Mouse (Mus musculus): Measurements from ENCODE around the gene Ntm. TPM values are rescaled to one million over a fixed set of nuclear protein-coding genes. Genes with fewer than 3 reads are reported as not detected.
A peak's percentile ranks its signal among the peaks of the same experiment; 100 is the strongest.

Gene Ntm
- polyA plus RNA-seq, 2 experiments: 23.9 to 32.4 TPM

- Histone ChIP-seq H3K4me3 (replicated peaks; ENCODE audit: low read length) (peak overlapping the region; percentile 51), H3K27me3 (ENCODE audit: control insufficient read depth, insufficient read depth, low read length) (peaks cover 61% of the 10 kb centered on the region), H3K9me3 (ENCODE audit: control insufficient read depth, low read length) (no peaks in the 10 kb centered on the region), H3K9ac (ENCODE audit: low read depth, low read length, severe bottlenecking) (peak overlapping the region; percentile 54), H3K36me3 (ENCODE audit: control insufficient read depth, insufficient read depth, low read length) (no peaks in the 10 kb centered on the region), H3K27ac (replicated peaks; ENCODE audit: low read depth, low read length) (peak overlapping the region; percentile 81), H3K4me1 (ENCODE audit: control insufficient read depth, insufficient read depth, low read length) (peaks cover 7% of the 10 kb centered on the region; the same call in 1 of the 2 replicates), H3K4me2 (replicated peaks; ENCODE audit: low read depth, low read length, severe bottlenecking) (peak overlapping the region; percentile 87)
- ATAC-seq (ENCODE audit: low FRiP score, low read depth): peak; percentile 72
- TF ChIP-seq POLR2A (IDR thresholded peaks at IDR 0.05; ENCODE audit: borderline replicate concordance, extremely low read depth, insufficient read depth, insufficient read length): no peak
- under 1% methylated on average over 34 of the region's 61 CpGs for WGBS
- DNase-seq (ENCODE audit: low spot score): peak; percentile 81
These were observed 550.7 kb downstream of the Ntm start for GRCm38 (mm10) chr9:29412181-29412771.

DNA sequence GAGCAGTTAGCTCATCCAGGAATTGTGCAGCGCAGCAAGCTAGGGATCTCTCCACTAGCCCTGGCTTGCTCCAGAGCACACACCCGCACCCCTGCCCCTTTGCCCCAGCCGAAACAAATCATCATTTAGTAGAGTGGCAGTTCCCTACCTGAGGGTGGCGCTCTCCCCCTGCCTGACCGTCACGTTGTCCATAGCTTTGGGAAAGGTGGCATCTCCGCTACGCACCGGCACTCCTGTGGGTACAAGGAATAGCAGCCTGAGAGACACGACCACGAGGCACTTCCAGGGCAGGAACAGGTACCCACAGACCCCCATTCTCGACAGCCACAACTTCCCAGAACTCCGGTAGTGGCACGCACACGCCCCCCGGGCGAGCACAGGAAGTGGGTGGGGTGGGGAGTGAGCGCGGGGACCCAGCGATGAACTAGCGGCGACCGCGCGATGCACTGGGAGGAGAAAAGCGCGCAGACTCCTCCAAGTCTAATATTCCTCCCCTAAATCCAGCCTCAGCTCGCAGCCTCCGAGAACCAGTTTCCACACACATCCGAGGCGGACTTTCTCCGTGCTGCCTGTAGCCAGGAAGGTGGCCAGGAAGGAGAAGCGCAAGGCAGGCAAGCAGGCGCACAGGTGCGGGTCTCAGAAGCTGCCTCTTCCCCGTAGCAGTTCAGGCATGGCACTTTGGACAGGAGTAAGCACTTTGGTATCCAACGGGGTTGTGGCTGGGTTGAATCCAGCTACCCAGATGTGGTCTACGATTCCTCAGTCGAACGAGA is 551.3 kb downstream of the Ntm start:
- DNase-seq (ENCODE audit: low spot score) (peak; percentile 58), ATAC-seq (ENCODE audit: low FRiP score, low read depth) (peak; percentile 70)
- H3K36me3 ChIP-seq (ENCODE audit: control insufficient read depth, insufficient read depth, low read length): no peaks in the 10 kb centered on the region
- peak overlapping the region; percentile 81 for H3K27ac ChIP-seq (replicated peaks; ENCODE audit: low read depth, low read length)
- H3K9me3 ChIP-seq (ENCODE audit: control insufficient read depth, low read length): no peaks in the 10 kb centered on the region
- under 1% methylated on average over 33 of the region's 40 CpGs for WGBS
- H3K4me1 ChIP-seq (ENCODE audit: control insufficient read depth, insufficient read depth, low read length): peaks cover 7% of the 10 kb centered on the region; the same call in 1 of the 2 replicates
- peaks cover 65% of the 10 kb centered on the region for H3K27me3 ChIP-seq (ENCODE audit: control insufficient read depth, insufficient read depth, low read length)
- H3K4me2 ChIP-seq (replicated peaks; ENCODE audit: low read depth, low read length, severe bottlenecking): peak overlapping the region; percentile 87
- peak overlapping the region; percentile 51 for H3K4me3 ChIP-seq (replicated peaks; ENCODE audit: low read length)
- peak overlapping the region; percentile 54 for H3K9ac ChIP-seq (ENCODE audit: low read depth, low read length, severe bottlenecking)
- TF ChIP-seq POLR2A (IDR thresholded peaks at IDR 0.05; ENCODE audit: borderline replicate concordance, extremely low read depth, insufficient read depth, insufficient read length): no peak

DNA sequence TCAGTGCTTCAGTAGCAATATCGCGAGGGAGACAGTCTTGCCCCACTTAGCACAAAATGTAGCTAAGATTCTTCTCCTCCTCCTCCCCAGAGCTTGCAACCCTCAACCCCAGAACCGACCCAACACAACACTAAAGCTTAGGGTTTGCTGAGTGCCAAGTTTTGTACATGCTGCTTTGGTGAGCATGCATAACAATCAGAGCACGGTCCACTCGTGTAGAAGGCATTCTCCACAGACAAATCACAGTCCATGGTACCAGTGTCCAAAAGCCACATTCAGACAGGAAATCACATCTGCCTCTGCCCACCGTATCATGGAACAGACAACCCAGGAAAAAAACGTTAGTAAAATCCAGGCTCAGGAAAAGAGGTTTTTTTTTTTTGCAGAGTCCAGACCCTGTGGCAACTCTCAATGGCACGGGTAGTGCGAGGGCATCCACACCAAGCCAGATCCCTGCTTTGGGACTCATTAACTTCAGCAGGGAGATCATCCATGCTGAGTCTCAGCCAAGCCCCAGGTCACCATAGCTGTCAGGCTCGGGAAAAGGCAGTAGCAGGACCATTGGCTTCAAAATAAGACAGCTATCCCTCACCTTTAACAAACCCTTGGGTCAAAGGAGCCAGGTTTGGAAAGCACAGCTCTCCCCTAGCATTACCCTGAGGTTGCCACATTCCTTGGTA is 552.1 kb downstream of the Ntm start:
- Histone ChIP-seq H3K4me3 (replicated peaks; ENCODE audit: low read length) (peak overlapping the region; percentile 51), H3K27ac (replicated peaks; ENCODE audit: low read depth, low read length) (no peak overlapping the region), H3K9me3 (ENCODE audit: control insufficient read depth, low read length) (no peaks in the 10 kb centered on the region), H3K9ac (ENCODE audit: low read depth, low read length, severe bottlenecking) (peak overlapping the region; percentile 54; the same call in 1 of the 2 replicates), H3K4me1 (ENCODE audit: control insufficient read depth, insufficient read depth, low read length) (peaks cover 7% of the 10 kb centered on the region; the same call in 1 of the 2 replicates), H3K4me2 (replicated peaks; ENCODE audit: low read depth, low read length, severe bottlenecking) (peak overlapping the region; percentile 87), H3K27me3 (ENCODE audit: control insufficient read depth, insufficient read depth, low read length) (peaks cover 57% of the 10 kb centered on the region), H3K36me3 (ENCODE audit: control insufficient read depth, insufficient read depth, low read length) (no peaks in the 10 kb centered on the region)
- WGBS: 48% methylated on average over 10 of the region's 10 CpGs
- ATAC-seq (ENCODE audit: low FRiP score, low read depth): no peak
- DNase-seq (ENCODE audit: low spot score): no peak
- TF ChIP-seq POLR2A (IDR thresholded peaks at IDR 0.05; ENCODE audit: borderline replicate concordance, extremely low read depth, insufficient read depth, insufficient read length): no peak

- H3K9me3 ChIP-seq (ENCODE audit: control insufficient read depth, low read length): no peaks in the 10 kb centered on the region
- peaks cover 7% of the 10 kb centered on the region; the same call in 1 of the 2 replicates for H3K4me1 ChIP-seq (ENCODE audit: control insufficient read depth, insufficient read depth, low read length)
- peak overlapping the region; percentile 87 for H3K4me2 ChIP-seq (replicated peaks; ENCODE audit: low read depth, low read length, severe bottlenecking)
- H3K9ac ChIP-seq (ENCODE audit: low read depth, low read length, severe bottlenecking): no peak overlapping the region
- H3K4me3 ChIP-seq (replicated peaks; ENCODE audit: low read length): peak overlapping the region; percentile 51
- no peak for ATAC-seq (ENCODE audit: low FRiP score, low read depth)
- 68% methylated on average over 6 of the region's 6 CpGs for WGBS
- H3K27me3 ChIP-seq (ENCODE audit: control insufficient read depth, insufficient read depth, low read length): peaks cover 57% of the 10 kb centered on the region
- no peaks in the 10 kb centered on the region for H3K36me3 ChIP-seq (ENCODE audit: control insufficient read depth, insufficient read depth, low read length)
- H3K27ac ChIP-seq (replicated peaks; ENCODE audit: low read depth, low read length): no peak overlapping the region
- TF ChIP-seq POLR2A (IDR thresholded peaks at IDR 0.05; ENCODE audit: borderline replicate concordance, extremely low read depth, insufficient read depth, insufficient read length): no peak
- DNase-seq (ENCODE audit: low spot score): no peak
These were observed 552.7 kb downstream of the Ntm start for GRCm38 (mm10) chr9:29410284-29410683.

GRCm38 (mm10) chr9:29409216-29409907 is 553.6 kb downstream of the Ntm start:
- Histone ChIP-seq H3K4me2 (replicated peaks; ENCODE audit: low read depth, low read length, severe bottlenecking) (no peak overlapping the region), H3K27ac (replicated peaks; ENCODE audit: low read depth, low read length) (no peak overlapping the region), H3K27me3 (ENCODE audit: control insufficient read depth, insufficient read depth, low read length) (peaks cover 51% of the 10 kb centered on the region), H3K36me3 (ENCODE audit: control insufficient read depth, insufficient read depth, low read length) (no peaks in the 10 kb centered on the region), H3K4me1 (ENCODE audit: control insufficient read depth, insufficient read depth, low read length) (peaks cover 7% of the 10 kb centered on the region; the same call in 1 of the 2 replicates), H3K9ac (ENCODE audit: low read depth, low read length, severe bottlenecking) (no peak overlapping the region), H3K4me3 (replicated peaks; ENCODE audit: low read length) (no peak overlapping the region), H3K9me3 (ENCODE audit: control insufficient read depth, low read length) (no peaks in the 10 kb centered on the region)
- ATAC-seq (ENCODE audit: low FRiP score, low read depth) (no peak), DNase-seq (ENCODE audit: low spot score) (no peak)
- TF ChIP-seq POLR2A (IDR thresholded peaks at IDR 0.05; ENCODE audit: borderline replicate concordance, extremely low read depth, insufficient read depth, insufficient read length): no peak
- 56% methylated on average over 8 of the region's 8 CpGs for WGBS
